Mouse (Mus musculus) 3T3-L1 (cell line): Measurements from ENCODE around the gene Upp2.

Source experiments
- DNase-seq: peaks from one replicate; pipeline ENCODE4 v3.0.0-alpha.2; 2015; ENCODE audit warnings: low read depth, low spot score

The Upp2 gene

DNA sequence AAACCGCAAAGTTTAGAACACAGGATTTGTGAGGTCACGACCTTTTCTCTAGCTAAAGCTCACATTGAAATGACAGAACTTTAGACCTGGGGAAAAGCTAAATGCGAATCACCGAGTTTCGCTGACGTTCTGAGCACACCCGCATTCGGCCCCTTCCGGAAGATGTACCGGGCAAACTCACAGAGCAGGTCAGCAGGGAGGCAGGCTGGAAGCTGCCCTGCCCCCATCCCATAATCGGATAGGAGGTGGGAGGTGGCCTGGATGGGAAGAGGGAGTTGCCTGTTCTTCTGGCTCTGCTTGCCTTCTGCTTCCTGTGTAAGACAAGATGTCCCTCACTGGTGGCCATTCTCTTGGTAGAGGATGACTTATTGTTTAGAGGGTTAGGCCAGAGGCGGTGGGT lies 112.9 kb downstream of the Upp2 start:
- DNase-seq = no peak

DNA sequence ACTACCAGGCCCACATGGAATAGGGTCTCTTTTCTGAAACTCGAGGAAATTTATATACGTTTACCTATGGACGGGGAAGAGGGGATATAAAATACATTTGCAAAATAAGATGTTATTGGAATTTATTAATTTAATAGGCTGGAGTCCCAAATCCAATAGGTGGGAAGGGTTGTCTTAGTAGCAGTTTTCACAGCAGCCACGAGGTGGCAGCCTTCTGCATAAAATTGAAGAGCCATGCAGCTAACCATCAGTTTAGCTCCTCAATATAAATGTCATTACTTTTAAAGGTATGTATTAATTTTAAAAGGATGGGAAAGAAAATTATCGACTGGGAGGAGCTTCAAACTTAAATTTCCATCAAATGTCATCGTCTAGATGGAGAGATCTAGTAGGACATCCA lies 113.7 kb downstream of the Upp2 start:
- DNase-seq = peak; percentile 87

DNA sequence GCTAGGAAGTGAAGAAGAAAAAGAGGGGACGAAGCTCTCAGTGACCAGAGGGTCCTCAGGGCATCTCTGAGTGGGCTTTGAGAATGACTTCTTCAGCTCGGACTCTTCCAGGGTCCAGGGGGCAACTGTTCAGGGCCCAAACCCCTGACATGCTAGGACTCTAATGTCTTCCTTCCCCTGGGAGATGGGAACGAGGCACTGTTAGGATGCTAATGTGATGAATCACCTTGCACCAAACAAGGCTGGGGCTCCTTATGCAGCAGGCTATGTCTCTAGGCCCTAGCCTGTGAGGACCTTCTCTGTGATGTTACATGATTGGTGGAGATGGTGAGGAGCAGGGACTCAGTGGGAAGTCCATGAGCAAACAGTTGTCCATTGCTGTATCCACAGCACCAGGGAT lies 114.3 kb downstream of the Upp2 start:
- DNase-seq = peak; percentile 74

DNA sequence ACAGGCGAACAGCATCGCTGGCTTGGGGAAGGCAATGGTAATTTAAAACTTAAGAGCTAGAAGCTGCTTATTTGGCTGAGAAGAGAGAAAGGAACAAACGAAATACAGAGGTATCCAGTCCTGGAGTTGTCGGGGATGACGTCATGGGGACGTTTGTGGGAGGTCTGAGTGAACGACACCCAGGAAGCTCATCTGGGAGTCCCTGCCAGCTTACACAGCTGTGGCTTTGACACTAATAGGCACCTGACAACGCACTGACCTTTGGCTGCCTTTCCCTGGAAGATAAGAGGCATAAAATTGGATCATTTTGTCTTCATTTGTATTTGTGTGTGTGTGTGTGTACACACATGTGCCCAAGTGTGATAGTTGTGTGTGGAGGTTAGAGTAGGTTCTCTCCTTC lies 130.4 kb downstream of the Upp2 start:
- no peak for DNase-seq

DNA sequence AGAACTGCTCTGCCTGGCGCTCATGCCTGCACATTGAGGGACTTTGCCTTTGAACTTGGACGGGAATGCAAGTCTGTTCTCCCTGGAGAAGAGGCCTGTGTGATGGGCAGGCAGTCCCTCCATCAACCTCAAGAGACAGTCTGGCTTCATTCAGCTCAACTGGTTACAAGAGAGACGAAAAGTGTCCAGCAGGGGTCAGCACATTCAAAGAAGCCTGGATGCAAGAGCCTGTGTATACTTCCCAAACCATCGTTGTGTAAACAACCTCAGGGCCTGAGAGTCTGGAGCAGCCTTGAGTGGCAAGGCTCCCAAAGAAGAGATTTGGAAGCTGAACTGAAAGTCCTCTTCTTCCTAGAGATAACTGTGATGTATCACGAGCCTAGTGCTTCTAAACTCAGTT lies 132.8 kb downstream of the Upp2 start:
- DNase-seq = peak; percentile 88

DNA sequence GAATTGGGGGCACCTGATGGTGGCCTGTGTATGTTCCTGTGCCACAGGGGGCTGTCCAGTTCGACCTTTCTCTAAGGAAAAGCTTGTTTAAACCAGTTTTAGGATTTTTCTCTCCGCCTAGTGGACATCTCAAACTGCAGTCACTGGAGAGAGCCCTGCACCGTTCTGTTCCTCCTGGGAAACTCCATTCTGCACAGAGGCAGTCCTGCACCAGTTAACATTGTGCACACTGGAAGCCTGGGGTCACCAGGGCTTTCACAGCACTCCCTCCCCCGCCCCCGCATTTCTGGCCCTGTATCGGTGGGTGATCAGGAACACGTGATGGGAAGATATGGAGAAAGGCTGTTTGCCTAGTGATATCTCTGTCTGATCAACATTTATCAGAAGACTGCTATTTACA lies 133.3 kb downstream of the Upp2 start:
- no peak for DNase-seq

DNA sequence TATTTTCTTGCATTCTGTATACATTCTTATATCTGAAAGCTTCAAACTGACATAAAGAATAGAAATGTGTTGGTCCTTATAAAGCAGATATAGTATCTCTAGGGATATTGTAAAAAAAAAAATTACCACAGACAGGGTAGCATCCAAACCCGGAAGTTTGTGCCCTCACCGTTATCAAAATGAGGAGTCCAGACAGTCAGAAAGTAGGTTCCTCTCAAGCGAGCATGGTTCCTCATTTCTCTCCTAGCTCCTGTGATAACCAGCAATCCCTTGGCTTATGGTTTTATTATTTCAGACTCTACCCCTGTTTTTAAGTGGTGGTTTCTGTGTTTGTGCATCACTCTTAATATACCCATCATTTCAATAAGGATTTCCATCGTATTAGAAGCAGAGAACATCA lies 134.5 kb downstream of the Upp2 start:
- DNase-seq = no peak

DNA sequence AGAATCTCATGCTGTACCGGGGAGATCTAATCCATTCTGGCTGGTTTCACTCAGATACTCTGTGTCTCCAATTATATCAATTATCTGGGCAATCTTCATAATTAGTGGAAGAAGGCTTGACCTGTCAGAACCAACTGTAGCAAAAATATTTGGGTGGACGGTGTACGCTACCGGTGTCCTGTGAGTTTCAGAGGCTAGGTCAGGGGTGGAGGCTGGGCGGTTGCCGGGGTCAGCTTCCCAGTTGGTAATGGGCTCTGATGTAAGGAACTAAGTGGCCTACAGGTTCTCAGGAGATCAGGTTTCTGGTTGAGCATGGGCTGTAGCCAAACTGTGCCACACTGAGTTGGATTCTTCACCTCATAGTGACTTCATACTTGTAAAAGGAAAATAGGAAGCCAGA lies 136.1 kb downstream of the Upp2 start:
- DNase-seq = no peak

DNA sequence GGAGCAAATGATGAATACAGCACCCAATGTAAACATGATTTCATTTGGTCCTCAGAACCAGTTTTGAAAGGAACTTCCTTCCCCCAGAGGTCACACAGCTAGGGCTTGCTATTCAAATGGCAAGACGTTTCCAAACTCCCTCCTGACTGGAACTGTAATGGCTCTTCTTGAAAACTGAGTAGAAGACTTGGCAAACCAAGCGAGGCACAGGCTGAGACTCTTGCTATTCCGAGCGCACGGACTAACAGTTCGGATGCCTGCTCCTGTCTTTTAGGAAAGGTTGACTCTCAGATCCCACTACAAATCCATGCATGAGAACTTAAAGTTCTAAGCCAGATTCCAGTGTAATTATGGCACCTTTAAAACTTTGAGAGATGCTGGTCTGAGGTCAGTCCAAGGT lies 136.5 kb downstream of the Upp2 start:
- no peak for DNase-seq

DNA sequence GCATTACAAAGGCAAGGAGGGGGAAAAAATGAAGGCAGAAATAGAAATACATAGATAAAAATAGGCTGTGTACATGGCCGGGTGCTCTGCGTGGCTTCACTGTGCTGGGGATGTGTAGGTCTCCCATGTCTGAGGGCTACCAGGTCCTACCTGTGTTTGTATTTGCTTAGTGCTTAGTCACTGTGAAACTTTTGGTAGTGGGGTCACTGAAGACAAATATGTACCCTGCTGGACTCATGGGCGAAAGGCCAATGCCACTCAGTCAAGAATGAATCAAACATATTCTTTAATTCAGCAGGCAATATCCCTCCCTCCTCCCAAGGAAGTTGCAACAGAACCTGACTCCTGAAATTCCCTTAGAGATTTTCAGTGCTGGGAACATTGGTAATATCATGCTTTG lies 137.5 kb downstream of the Upp2 start:
- no peak for DNase-seq

DNA sequence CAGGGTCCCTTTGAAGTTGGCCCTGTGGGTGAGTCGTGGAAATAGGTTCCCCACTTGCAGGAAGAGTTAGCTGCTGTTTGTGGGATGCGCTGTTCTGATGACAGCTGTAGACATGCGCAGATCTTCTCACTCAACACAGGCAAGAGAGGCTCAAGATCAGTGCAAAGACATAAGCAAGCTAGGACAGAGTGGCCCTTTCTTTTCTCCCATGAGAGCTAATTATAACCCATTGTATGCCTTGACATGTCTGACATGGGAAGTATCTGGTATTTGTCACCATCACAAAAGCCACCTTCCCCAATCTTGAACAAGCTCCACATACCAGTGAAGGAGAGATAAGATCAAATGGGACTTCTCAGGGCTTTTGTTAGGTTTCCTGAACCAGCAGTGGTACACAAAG lies 140.6 kb downstream of the Upp2 start:
- no peak for DNase-seq

DNA sequence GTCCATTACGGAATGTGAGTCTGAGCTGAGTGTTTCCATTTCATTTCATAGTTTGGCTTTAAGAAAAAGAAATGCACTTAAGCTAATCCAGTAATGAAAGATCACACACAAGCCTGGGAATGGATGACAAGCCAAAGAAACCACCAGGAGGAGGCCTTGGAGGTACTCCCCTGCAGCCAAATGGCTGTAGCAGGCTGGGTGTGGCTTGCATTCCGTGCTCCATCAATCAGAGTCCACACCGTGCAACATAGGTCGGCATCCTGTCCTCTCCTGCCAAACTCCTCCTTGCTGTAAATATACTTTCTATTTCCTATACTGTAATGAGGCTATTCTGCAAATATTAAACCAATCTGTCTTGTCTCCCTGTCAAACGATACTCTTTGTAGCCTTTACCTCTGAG lies 143.1 kb downstream of the Upp2 start:
- peak; percentile 20 for DNase-seq

DNA sequence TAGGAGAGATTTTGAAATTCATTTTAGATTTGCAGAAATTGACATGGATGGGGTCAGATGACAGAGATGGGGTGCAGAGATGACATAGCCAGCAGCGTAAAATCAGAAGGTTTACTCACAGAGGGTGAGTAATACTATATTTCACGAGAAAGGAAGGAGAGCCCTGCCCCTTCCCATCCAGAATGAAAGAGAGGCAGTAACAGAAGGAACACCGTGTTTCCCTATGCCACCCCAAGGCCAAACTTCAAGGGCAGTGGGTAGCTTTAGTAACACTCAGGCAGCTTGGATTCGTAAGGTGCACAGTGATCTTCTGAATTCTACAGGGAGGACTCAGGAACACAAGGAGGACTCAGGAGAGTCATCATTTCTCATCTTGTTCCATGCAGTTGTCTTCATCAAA lies 144.0 kb downstream of the Upp2 start:
- DNase-seq = no peak

DNA sequence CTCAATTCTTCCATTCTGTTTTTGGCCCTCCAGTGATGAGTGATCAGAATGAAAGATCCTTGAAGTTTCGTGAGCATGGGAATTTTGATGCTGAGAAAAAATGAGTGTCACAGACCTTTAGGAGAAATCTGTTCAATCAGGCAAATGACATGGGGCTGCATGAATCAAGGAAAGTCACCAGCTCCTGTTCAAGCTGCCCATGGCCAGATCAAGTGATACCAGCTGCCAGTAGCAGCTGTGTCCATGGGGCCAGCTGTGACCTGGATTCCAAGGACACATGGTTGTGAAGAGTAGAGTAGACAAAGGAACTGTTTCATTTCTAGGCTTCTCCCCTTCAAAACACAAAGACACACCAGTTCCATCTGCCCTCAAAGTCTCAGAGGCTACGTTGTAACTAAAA lies 144.4 kb downstream of the Upp2 start:
- DNase-seq = no peak

DNA sequence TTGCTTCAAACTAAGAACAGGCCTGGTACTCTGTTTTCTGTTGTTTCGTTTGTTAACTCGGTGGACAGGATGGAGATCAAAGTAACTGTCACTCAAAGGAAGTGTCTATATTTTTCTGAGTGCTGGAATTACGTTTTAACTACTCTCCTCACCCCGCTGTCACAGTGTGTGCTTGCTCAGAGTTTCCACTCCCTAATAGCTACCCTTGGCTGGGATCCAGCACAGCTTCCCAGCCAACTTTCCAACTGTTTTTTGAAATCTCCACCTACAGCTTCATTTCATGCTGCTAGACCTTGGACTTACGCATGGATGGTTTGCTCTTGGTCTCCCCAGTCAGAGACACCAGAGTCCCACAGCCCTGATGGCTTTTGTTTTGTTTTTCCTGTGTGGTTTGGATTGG lies 144.8 kb downstream of the Upp2 start:
- DNase-seq = peak; percentile 51

DNA sequence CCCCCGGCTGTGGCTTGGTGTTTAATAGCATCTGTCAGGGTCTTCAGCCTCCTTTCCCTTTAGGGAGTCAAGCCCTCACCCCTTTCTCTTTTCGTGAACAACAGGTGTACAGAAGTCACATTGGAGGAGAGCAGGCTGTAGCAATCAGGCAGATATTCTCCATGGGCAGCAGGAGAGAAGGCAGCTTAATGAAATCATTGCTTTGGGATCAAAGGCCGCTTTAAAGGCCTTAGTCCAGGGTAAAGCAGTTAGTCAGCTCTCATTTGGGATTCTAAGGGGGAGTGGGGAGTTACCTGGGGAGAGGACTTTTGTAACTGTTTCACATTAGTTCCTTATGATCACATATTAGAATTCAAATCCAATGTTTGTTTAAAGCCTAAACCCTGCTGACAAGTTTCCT lies 150.8 kb downstream of the Upp2 start:
- no peak for DNase-seq

DNA sequence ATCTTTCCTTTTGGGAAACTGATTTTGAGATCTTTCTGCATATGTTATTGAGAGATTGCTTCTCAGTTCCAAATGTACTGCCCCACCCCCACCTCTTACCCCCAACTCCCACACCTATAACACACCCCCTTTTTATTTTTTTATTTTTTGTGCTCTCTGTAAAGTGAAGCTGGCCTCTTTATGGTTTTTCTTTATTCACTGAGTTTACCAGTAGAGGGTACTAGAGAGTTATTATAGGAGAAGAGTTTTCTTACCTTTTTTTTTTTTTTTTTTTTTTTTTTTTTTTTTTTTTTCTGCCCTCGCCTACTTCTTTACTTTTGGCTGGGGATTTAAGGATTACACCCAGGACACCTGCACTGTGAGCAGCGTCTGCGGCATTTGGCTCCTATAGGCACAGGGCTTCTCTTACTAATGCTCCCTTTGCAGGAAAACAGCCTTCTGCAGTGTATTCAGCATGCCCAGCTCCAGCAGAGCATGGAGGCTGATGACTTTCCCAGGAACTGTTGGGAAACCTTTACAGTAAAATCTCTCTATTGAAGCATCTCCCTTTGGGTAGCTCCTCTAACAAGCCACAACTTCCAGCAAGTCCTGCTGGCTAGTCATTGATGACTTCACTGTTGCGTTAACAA lies 170.2 kb downstream of the Upp2 start:
- peak; percentile 63 for DNase-seq

DNA sequence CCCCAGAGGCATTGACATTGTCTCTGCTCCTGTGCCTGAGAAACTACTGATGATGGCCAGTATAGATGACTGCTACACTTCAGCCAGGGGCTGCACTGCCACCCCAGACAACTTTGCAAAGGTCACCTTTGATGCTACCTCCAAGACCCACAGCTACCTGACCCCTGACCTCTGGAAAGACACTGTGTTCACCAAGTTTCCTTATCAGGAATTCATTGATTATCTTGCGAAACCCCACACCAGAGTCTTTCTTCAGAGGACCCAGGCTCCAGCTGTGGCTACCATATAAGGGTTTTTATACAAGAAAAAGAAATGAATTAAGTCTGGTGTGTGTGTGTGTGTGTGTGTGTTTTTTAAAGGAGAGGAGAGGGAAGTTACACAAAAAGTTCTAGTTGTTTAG lies 174.1 kb downstream of the Upp2 start:
- no peak for DNase-seq

DNA sequence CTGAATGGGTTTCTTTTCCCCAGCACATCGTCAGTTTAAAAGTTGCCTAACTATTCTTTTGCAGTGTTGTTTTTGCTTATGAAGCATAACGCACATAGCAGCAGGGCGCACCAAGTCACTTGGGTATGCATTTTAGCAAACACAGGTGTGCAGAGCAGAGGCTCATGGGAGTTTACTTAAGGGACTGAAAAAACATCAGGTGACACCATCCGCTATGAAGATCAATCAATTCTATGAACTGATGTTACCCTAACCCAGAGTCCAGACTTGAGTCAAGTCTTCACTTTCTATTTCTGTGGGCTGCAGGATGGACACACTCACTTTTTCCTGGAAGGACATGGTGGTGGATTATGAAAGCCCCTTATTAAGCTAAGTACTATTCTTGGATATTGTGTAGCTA lies 174.9 kb downstream of the Upp2 start:
- no peak for DNase-seq

DNA sequence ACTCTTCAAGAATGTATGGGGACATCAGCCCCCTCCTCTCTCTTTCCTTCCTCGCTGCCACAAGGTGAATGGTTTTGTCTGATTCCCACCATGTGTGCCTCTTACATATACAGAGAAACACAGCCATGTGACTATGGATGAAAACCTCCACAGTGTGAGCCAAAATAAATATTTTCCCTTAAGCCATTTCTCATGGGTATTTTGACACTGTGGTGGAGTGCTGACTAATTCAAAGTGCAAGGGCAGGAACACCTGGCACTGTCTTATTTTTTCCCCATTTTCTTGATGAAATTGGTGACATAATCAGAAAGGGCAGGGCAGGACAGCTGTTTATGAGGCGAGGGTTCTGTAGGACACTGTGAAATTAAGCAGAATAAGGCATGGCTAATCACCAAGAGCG lies 176.3 kb downstream of the Upp2 start:
- DNase-seq = peak; percentile 33

DNA sequence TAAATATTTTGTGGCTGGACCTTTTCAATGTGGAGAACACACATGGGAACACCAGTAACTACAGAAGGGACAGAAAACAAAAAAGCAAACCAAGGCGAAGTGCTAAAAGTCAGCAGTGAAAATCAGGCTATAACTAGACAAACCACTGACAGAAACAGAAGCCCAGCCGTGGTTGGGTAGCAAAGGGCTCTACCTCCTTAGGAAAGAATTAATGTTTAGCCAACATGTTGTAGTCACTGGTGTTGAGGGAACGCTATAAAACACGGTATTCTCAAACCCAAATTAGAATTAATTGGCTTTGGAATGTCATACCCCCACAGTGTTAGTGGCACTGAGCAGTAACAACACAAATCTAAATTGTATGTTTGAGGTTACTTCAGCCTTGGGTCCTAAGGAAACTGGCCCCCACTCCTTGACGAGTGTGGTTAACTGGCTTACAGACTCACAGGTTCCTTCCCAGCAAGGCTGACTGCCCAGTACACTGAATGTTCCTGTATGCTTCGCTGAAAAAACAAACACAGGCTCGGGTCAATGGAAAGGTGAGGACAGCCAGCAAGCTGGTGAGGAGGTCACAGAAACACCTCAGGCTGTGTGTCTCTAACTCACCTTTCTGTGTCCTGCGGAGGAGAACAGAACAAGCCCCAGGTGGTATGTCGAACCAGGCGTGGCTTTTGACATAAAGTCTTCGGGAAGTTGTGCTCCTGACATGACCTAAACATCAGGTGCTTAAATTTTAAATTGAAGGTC lies 180.6 kb downstream of the Upp2 start:
- DNase-seq = no peak

DNA sequence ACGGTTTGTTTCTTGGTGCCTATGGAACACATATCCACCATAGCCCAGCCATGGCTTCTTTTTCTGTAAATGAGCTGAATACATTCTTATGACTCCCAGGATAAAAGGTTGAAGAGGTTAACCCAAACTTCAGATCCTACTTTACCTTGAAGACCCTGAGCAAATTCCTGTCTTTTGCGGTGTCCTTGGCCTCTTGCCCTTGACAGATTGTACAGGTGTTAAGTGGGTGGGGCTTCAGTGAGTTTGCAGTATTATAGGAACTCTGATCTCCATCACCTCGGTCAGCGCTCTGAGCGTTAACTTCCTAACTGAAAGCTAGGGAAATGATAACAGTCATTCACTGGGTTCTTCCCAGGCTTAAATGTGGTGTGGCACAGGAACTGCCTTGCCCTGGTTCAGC lies 181.2 kb downstream of the Upp2 start:
- no peak for DNase-seq

DNA sequence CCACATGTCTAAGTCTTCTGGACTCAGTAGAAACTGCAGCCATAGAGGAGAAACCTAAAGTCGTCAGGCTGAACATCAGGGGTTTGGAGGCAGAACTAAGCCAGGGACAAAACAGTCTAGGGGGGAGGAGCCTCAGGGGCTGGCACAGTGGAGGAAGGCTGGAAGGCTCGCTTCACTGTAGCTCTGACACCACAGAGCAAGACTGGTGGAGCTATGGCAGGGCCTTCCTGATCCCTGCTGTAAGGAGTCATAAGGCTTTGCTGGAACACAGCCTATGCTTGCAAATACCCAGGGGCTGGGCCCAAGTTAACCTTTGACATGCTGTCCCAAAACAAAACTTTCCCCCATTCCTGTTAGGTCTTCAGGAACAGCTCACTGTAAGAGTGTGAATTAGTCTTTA lies 185.8 kb downstream of the Upp2 start:
- no peak for DNase-seq

DNA sequence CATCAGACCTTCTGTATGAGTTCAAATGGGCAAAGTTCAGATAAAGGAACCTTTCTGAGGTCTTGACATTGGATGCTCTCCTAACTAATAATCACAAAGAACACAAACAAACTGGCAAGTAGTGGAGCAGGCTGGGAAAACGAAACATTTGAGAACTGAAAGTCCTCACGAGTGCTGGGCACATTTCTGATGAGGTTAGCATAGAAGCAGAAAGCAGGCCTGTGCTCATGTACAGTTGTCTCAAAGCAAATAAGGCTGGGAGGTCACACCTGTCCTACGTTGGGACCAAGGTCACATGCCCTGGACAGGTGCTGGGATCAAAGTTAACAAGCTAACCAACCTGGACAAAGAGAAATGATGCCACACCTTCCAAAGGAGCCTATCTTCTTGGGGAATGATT lies 187.6 kb downstream of the Upp2 start:
- no peak for DNase-seq
